Mouse (Mus musculus): Measurements from ENCODE around the gene Sema4c. TPM values are rescaled to one million over a fixed set of nuclear protein-coding genes. Genes with fewer than 3 reads are reported as not detected.

The Sema4c gene
- polyA plus RNA-seq, 1 experiment from 2014 or later = 19.1 TPM

DNA sequence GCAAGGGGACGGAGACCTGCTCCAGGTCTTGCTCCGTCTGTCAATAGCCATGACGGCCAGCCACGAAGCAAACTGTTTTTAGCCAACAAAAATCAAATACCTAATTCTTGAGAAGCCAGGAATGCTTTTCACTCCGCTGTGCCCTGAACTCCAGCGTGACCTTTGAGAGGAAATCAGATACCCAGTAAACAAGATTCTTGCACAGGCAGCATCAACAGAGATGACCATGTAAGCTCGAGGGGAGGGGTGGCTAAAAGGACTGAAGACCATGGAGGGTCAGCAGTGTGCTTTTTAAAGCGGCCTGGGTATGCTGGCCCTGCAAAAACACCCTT is 21.8 kb downstream of the Sema4c start:
- Histone ChIP-seq H3K4me2 (ENCODE audit: low read length) (no peak overlapping the region), H3K4me3 (ENCODE audit: low read length) (no peak overlapping the region), H3K27me3 (replicated peaks; ENCODE audit: control insufficient read depth, insufficient read depth, low read length) (no peaks in the 10 kb centered on the region), H3K9ac (ENCODE audit: low read depth, low read length) (no peak overlapping the region), H3K9me3 (ENCODE audit: control insufficient read depth, low read length) (no peaks in the 10 kb centered on the region), H3K4me1 (ENCODE audit: control insufficient read depth, insufficient read depth, low read depth, low read length) (peaks cover 3% of the 10 kb centered on the region; the same call in 1 of the 2 replicates), H3K27ac (ENCODE audit: low read depth, low read length) (no peak overlapping the region), H3K36me3 (ENCODE audit: control insufficient read depth, insufficient read depth, low read length) (peaks cover 10% of the 10 kb centered on the region)
- 76% methylated on average over 8 of the region's 8 CpGs for WGBS
- ATAC-seq = no peak

DNA sequence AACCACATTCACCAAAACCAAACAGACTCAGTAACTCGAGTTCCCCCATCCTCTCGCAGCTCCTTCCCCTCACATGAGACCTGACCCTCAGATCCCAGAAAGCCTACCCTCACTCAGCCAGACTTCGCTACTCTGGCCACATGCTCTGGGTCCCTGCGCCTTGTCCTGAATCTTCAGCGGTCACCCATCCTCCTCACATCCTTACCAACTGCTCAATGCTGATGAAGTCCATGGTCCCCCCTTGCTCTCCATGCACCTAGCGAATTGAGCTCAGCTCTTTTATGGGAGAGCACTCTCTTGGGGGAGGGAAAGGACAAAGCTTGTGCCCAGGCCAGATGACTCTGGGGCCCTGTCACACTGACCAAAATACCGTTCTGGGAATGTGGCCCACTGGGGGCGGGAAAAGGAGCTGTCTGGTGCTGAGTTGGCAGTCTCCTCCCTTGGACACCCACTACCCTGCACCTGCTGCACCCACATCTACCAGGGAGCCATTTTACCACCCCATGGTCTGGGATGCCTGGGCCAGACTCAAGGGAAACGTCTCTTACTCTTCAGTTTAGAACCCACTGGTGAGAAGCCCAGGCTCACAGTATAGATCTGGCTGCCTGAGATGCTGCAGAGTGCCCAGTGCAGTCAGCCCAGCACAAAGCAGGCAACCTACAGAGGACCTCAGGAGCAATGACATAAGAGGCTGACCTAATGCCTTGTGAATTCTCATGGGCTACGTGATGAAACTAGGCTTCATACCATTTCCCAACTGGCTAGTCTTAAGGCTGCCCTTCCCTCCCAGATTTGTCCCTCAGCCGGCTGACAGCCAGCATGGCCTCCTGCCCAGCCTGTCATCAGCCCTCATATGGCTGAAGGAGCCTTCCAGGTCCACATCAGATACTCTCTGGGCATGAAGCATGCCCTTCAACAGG is 22.4 kb downstream of the Sema4c start:
- Histone ChIP-seq H3K36me3 (ENCODE audit: control insufficient read depth, insufficient read depth, low read length) (peaks cover 7% of the 10 kb centered on the region; the same call in 1 of the 2 replicates), H3K4me2 (ENCODE audit: low read length) (no peak overlapping the region), H3K9me3 (ENCODE audit: control insufficient read depth, low read length) (no peaks in the 10 kb centered on the region), H3K27ac (ENCODE audit: low read depth, low read length) (no peak overlapping the region), H3K4me3 (ENCODE audit: low read length) (no peak overlapping the region), H3K9ac (ENCODE audit: low read depth, low read length) (no peak overlapping the region), H3K27me3 (replicated peaks; ENCODE audit: control insufficient read depth, insufficient read depth, low read length) (no peaks in the 10 kb centered on the region), H3K4me1 (ENCODE audit: control insufficient read depth, insufficient read depth, low read depth, low read length) (peaks cover 3% of the 10 kb centered on the region; the same call in 1 of the 2 replicates)
- no peak; the same call in 1 of the 2 replicates for ATAC-seq
- whole genome bisulfite sequencing = 84% methylated on average over 11 of the region's 11 CpGs

DNA sequence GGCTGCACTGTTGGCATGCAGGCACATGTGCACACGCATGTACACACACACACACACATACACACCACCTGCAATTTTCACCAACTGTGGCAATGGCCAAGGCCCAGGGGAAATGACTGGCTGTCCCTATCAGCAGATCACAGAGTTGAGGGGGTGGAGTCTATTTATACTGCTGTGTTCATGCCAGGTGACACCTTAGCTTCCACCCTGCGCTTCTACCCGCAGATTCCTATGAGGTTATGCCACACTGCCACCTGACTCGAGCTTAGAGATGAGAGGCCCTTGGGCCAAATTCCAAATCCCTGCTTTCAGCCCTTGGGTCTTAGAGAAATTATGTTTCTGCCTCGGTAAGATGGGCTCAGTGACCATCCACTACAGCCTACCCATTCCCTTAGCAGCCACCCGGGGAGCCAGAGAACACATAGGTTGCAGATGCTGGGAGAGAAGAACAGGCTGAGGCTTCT is 23.5 kb downstream of the Sema4c start:
- Histone ChIP-seq H3K4me3 (ENCODE audit: low read length) (no peak overlapping the region), H3K27ac (ENCODE audit: low read depth, low read length) (no peak overlapping the region), H3K9me3 (ENCODE audit: control insufficient read depth, low read length) (no peaks in the 10 kb centered on the region), H3K9ac (ENCODE audit: low read depth, low read length) (no peak overlapping the region), H3K27me3 (replicated peaks; ENCODE audit: control insufficient read depth, insufficient read depth, low read length) (no peaks in the 10 kb centered on the region), H3K4me1 (ENCODE audit: control insufficient read depth, insufficient read depth, low read depth, low read length) (peaks cover 3% of the 10 kb centered on the region; the same call in 1 of the 2 replicates), H3K4me2 (ENCODE audit: low read length) (no peak overlapping the region), H3K36me3 (ENCODE audit: control insufficient read depth, insufficient read depth, low read length) (peaks cover 3% of the 10 kb centered on the region; the same call in 1 of the 2 replicates)
- 88% methylated on average over 6 of the region's 6 CpGs for WGBS
- ATAC-seq = no peak

DNA sequence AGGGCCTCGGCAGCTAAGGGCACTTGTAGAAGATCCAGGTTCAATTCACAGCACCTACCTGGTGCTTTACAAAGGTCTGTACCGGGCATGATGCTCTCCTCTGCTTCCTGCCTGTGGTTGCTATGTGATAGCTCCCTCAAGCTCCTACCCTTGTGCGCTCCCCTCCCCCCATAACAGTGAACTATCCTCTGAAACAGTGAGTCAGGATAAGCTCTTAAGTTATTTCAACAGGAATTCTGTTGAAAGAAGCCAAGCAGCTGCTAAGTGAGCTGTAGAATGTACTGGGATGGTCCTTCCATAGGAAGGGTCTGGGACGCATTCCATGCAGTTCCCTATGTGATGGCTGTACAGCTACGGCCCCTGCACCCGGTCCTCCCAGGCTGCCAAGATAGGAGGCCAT is 24.6 kb downstream of the Sema4c start:
- 83% methylated on average over 6 of the region's 6 CpGs for WGBS
- H3K4me1 ChIP-seq (ENCODE audit: control insufficient read depth, insufficient read depth, low read depth, low read length) = peaks cover 3% of the 10 kb centered on the region; the same call in 1 of the 2 replicates
- no peak for ATAC-seq

DNA sequence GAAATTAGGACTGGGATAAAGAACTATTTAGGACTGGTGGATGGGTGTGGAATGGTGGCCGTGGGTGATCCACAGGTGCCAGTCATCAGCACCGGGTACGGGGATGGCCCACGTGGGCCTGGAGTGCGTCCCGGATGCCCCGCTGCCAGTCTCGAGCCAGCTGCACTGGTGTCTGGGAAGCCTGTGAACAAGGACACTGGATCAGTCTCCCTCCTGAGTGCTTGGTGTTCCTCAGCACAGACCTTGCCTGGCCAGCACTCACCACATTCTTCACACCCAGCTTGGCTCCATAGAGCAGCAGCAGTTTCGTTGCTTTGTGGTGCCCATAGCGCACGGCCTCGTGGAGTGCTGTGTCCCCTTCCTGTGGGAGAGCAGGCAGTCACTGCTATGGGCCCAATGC is 26.7 kb downstream of the Sema4c start:
- Histone ChIP-seq H3K4me3 (ENCODE audit: low read length) (no peak overlapping the region), H3K36me3 (ENCODE audit: control insufficient read depth, insufficient read depth, low read length) (no peaks in the 10 kb centered on the region), H3K9me3 (ENCODE audit: control insufficient read depth, low read length) (no peaks in the 10 kb centered on the region), H3K27ac (ENCODE audit: low read depth, low read length) (no peak overlapping the region), H3K4me1 (ENCODE audit: control insufficient read depth, insufficient read depth, low read depth, low read length) (peaks cover 5% of the 10 kb centered on the region; the same call in 1 of the 2 replicates), H3K27me3 (replicated peaks; ENCODE audit: control insufficient read depth, insufficient read depth, low read length) (no peaks in the 10 kb centered on the region), H3K4me2 (ENCODE audit: low read length) (no peak overlapping the region), H3K9ac (ENCODE audit: low read depth, low read length) (no peak overlapping the region)
- ATAC-seq = no peak
- 94% methylated on average over 12 of the region's 12 CpGs for WGBS

More for the DNA sequence above, 24.6 kb downstream of the Sema4c start:
- Histone ChIP-seq H3K4me2 (ENCODE audit: low read length) (no peak overlapping the region), H3K27ac (ENCODE audit: low read depth, low read length) (no peak overlapping the region), H3K9ac (ENCODE audit: low read depth, low read length) (no peak overlapping the region), H3K27me3 (replicated peaks; ENCODE audit: control insufficient read depth, insufficient read depth, low read length) (no peaks in the 10 kb centered on the region), H3K36me3 (ENCODE audit: control insufficient read depth, insufficient read depth, low read length) (no peaks in the 10 kb centered on the region), H3K4me3 (ENCODE audit: low read length) (no peak overlapping the region), H3K9me3 (ENCODE audit: control insufficient read depth, low read length) (no peaks in the 10 kb centered on the region)

DNA sequence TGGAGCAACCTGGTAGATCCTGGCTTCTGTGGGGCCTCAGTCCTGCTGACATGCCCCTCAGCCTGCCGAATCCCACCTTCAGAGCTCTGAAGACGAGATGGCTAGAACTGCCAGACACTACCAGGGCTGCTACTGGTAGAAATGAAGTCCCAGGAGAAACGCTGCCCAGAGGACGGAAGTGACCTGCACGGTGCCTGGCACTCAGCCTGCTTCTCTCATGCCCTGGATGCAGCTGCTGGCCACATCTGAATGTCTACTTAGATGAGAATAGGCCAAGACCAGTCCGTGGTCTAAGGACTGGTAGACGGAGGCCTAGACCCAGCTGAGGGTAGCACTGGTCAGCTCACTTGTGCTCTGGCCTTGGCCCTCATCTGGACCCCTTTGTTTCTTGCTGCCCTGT is 27.2 kb downstream of the Sema4c start:
- Histone ChIP-seq H3K9ac (ENCODE audit: low read depth, low read length) (no peak overlapping the region), H3K36me3 (ENCODE audit: control insufficient read depth, insufficient read depth, low read length) (peaks cover under 1% of the 10 kb centered on the region; the same call in 1 of the 2 replicates), H3K4me1 (ENCODE audit: control insufficient read depth, insufficient read depth, low read depth, low read length) (peaks cover 4% of the 10 kb centered on the region; the same call in 1 of the 2 replicates), H3K27me3 (replicated peaks; ENCODE audit: control insufficient read depth, insufficient read depth, low read length) (no peaks in the 10 kb centered on the region), H3K4me3 (ENCODE audit: low read length) (no peak overlapping the region), H3K27ac (ENCODE audit: low read depth, low read length) (no peak overlapping the region), H3K9me3 (ENCODE audit: control insufficient read depth, low read length) (no peaks in the 10 kb centered on the region), H3K4me2 (ENCODE audit: low read length) (no peak overlapping the region)
- no peak for ATAC-seq
- 95% methylated on average over 7 of the region's 7 CpGs for WGBS

DNA sequence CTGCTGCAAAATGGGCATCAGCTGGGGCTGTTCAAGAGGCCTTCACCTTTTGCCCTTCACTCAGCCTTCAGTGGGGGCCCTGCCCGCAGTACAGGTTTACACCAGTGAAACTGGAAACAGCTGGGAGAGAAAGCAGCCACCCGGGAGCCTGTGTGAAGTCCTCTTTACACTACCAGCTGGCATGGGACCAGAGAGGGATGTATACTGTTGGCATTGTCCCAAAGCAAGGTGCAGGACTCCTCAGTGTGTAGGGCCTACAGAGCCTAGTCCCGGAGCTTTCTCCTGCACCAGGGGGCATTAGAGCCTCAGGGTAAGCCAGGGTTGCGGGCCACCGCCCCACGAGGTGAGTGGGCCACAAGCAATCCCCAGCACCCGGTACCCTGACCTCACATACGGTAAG is 27.7 kb downstream of the Sema4c start:
- Histone ChIP-seq H3K27ac (ENCODE audit: low read depth, low read length) (no peak overlapping the region), H3K9me3 (ENCODE audit: control insufficient read depth, low read length) (no peaks in the 10 kb centered on the region), H3K9ac (ENCODE audit: low read depth, low read length) (no peak overlapping the region), H3K27me3 (replicated peaks; ENCODE audit: control insufficient read depth, insufficient read depth, low read length) (no peaks in the 10 kb centered on the region), H3K36me3 (ENCODE audit: control insufficient read depth, insufficient read depth, low read length) (peaks cover 6% of the 10 kb centered on the region), H3K4me1 (ENCODE audit: control insufficient read depth, insufficient read depth, low read depth, low read length) (peaks cover 2% of the 10 kb centered on the region; the same call in 1 of the 2 replicates), H3K4me3 (ENCODE audit: low read length) (no peak overlapping the region), H3K4me2 (ENCODE audit: low read length) (no peak overlapping the region)
- WGBS = 74% methylated on average over 7 of the region's 8 CpGs
- ATAC-seq = no peak

DNA sequence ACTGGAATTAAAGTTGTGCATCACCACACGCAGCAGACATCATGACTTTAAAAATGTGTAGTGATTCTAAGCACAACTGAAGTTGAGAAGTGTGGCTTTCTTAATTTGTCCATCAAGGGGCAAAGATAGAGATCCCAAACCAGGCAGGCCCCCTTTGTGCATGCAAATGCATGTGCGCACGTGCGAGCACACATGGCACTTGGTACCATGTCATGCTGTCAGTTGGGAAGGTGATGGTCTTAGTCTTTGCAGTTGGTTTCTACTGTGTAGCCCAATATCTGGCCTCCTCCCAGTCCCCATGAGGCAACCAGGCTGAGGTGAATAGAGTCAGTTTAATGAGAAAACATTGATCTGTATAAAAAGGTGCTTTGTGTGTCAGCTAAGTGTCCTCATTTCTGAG is 28.3 kb downstream of the Sema4c start:
- Histone ChIP-seq H3K4me2 (ENCODE audit: low read length) (no peak overlapping the region), H3K4me1 (ENCODE audit: control insufficient read depth, insufficient read depth, low read depth, low read length) (peaks cover 2% of the 10 kb centered on the region; the same call in 1 of the 2 replicates), H3K27ac (ENCODE audit: low read depth, low read length) (no peak overlapping the region), H3K27me3 (replicated peaks; ENCODE audit: control insufficient read depth, insufficient read depth, low read length) (no peaks in the 10 kb centered on the region), H3K9ac (ENCODE audit: low read depth, low read length) (no peak overlapping the region), H3K4me3 (ENCODE audit: low read length) (no peak overlapping the region), H3K9me3 (ENCODE audit: control insufficient read depth, low read length) (no peaks in the 10 kb centered on the region), H3K36me3 (ENCODE audit: control insufficient read depth, insufficient read depth, low read length) (peaks cover 11% of the 10 kb centered on the region)
- no peak for ATAC-seq
- 94% methylated on average over 4 of the region's 4 CpGs for WGBS

DNA sequence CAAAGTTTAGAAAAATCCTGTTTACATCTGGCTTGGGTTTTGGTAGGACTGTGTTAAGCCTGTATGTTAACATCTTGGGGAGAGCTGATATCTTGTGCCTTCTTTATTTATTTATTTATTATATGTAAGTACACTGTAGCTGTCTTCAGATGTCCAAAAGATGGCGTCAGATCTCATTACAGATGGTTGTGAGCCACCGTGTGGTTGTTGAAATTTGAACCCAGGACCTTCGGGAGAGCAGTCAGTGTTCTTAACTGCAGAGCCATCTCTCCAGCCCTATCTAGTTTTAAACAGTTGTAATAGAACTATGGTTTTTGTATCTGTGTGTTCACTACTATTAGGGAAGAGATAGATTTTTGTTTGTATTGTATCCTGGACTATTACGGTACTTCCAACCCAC is 28.9 kb downstream of the Sema4c start:
- Histone ChIP-seq H3K9ac (ENCODE audit: low read depth, low read length) (no peak overlapping the region), H3K27ac (ENCODE audit: low read depth, low read length) (no peak overlapping the region), H3K4me2 (ENCODE audit: low read length) (no peak overlapping the region), H3K9me3 (ENCODE audit: control insufficient read depth, low read length) (no peaks in the 10 kb centered on the region), H3K4me3 (ENCODE audit: low read length) (no peak overlapping the region), H3K27me3 (replicated peaks; ENCODE audit: control insufficient read depth, insufficient read depth, low read length) (no peaks in the 10 kb centered on the region), H3K36me3 (ENCODE audit: control insufficient read depth, insufficient read depth, low read length) (peaks cover 16% of the 10 kb centered on the region), H3K4me1 (ENCODE audit: control insufficient read depth, insufficient read depth, low read depth, low read length) (peaks cover 2% of the 10 kb centered on the region; the same call in 1 of the 2 replicates)
- no peak for ATAC-seq
- 93% methylated on average over 4 of the region's 4 CpGs for WGBS

All from hindbrain, embryonic 16.5 days (tissue).